Mouse (Mus musculus) neural tube, embryonic 13.5 days (tissue): ENCODE data around the gene Mpv17. TPM values are rescaled to one million over a fixed set of nuclear protein-coding genes. Genes with fewer than 3 reads are reported as not detected.

Experiments used
- ATAC-seq: fragments of 200-750 bp; cut with Nextera tagmentation; 2 replicates; pipeline ENCODE4 v1.8.0; 2017; ENCODE audit warnings: low read depth, mild to moderate bottlenecking, moderate TSS enrichment, moderate library complexity
- H3K27ac ChIP-seq: fragments of 300-500 bp; sonication (generic); replicated peaks from 2 replicates; pipeline ENCODE4 v1.5.1; 2015; ENCODE audit warnings: moderate library complexity, mild to moderate bottlenecking, inconsistent platforms
- H3K27me3 ChIP-seq: fragments of 300-500 bp; sonication (generic); 2 replicates; pipeline ENCODE4 v1.6.1; 2015; ENCODE audit warnings: mild to moderate bottlenecking, inconsistent platforms
- H3K36me3 ChIP-seq: fragments of 300-500 bp; sonication (generic); 2 replicates; pipeline ENCODE4 v1.6.1; 2015; ENCODE audit warnings: mild to moderate bottlenecking, inconsistent platforms
- H3K4me1 ChIP-seq: fragments of 300-500 bp; sonication (generic); replicated peaks from 2 replicates; pipeline ENCODE4 v1.6.1; 2015; ENCODE audit warnings: inconsistent platforms
- H3K4me2 ChIP-seq: fragments of 300-500 bp; sonication (generic); 2 replicates; pipeline ENCODE4 v1.6.1; 2015; ENCODE audit warnings: inconsistent platforms, mild to moderate bottlenecking, moderate library complexity
- H3K4me3 ChIP-seq: fragments of 300-500 bp; sonication (generic); 2 replicates; pipeline ENCODE4 v1.5.1; 2015; ENCODE audit warnings: mild to moderate bottlenecking, inconsistent platforms
- H3K9ac ChIP-seq: fragments of 300-500 bp; sonication (generic); 2 replicates; pipeline ENCODE4 v1.6.1; 2015; ENCODE audit warnings: moderate library complexity, mild to moderate bottlenecking, inconsistent platforms
- H3K9me3 ChIP-seq: fragments of 300-500 bp; sonication (generic); 2 replicates; pipeline ENCODE4 v1.6.1; 2016; ENCODE audit warnings: inconsistent platforms
- WGBS: fragments of 180-500 bp; shearing (Covaris S2); methylation state at CpG from one replicate; pipeline ENCODE4 v1.1.7; 2015; 5-methylcytosine and 5-hydroxymethylcytosine counted together
- polyA plus RNA-seq: library from polyadenylated mRNA; unstranded; fragments of >200 nt; fragmentation: Nextera tagmentation; extraction: Ambion mirVana; gene quantifications from 2 replicates; pipeline ENCODE4 v1.2.1, GENCODE M21; 2015

Gene Mpv17
- 50.4 and 55.5 TPM in 2 replicates for polyA plus RNA-seq

- Histone ChIP-seq H3K4me2 (peak within 1 kb of the TSS; percentile 86), H3K4me3 (peak within 1 kb of the TSS; percentile 67), H3K27me3 (no peaks in the 10 kb centered on the region), H3K9ac (peak within 1 kb of the TSS; percentile 83), H3K36me3 (peaks cover 35% of the 10 kb centered on the region), H3K9me3 (no peaks in the 10 kb centered on the region), H3K4me1 (peaks cover 18% of the 10 kb centered on the region), H3K27ac (peak within 1 kb of the TSS; percentile 75)
- peak; percentile 97 for ATAC-seq
- WGBS: under 1% methylated on average over 19 of the region's 19 CpGs
Observed at GRCm38 (mm10) chr5:31154152-31154553, at the start of gene Mpv17. TSS of gene Mpv17 (minus strand) at chr5:31154251.

- no peaks in the 10 kb centered on the region for H3K27me3 ChIP-seq
- peaks cover 5% of the 10 kb centered on the region for H3K9me3 ChIP-seq
- 89% methylated on average over 7 of the region's 7 CpGs for WGBS
- H3K4me3 ChIP-seq: peak overlapping the region; percentile 85
- H3K36me3 ChIP-seq: peaks cover 81% of the 10 kb centered on the region
- no peak for ATAC-seq
- peak overlapping the region; percentile 70; the same call in 1 of the 2 replicates for H3K9ac ChIP-seq
- H3K27ac ChIP-seq: peak overlapping the region; percentile 89
- H3K4me1 ChIP-seq: peaks cover 31% of the 10 kb centered on the region
- H3K4me2 ChIP-seq: peak overlapping the region; percentile 67
Observed at GRCm38 (mm10) chr5:31202933-31203332, 48.9 kb upstream of the Mpv17 start.

GRCm38 (mm10) chr5:31201742-31202590 is 47.9 kb upstream of the Mpv17 start, which contains the start of gene Zfp513:
TSS of gene Zfp513 (minus strand) at chr5:31202303.
- WGBS: under 1% methylated on average over 51 of the region's 53 CpGs
- Histone ChIP-seq H3K9ac (peak within 1 kb of the TSS; percentile 94), H3K36me3 (peaks cover 81% of the 10 kb centered on the region), H3K4me1 (peaks cover 31% of the 10 kb centered on the region), H3K27ac (peak within 1 kb of the TSS; percentile 89), H3K4me2 (peak within 1 kb of the TSS; percentile 93), H3K4me3 (peak within 1 kb of the TSS; percentile 85), H3K9me3 (peaks cover 5% of the 10 kb centered on the region), H3K27me3 (no peaks in the 10 kb centered on the region)
- ATAC-seq: peak; percentile 97

- Histone ChIP-seq H3K4me3 (peak overlapping the region; percentile 85), H3K36me3 (peaks cover 83% of the 10 kb centered on the region), H3K4me2 (peak overlapping the region; percentile 93), H3K27me3 (no peaks in the 10 kb centered on the region), H3K9me3 (peaks cover 5% of the 10 kb centered on the region), H3K4me1 (peaks cover 31% of the 10 kb centered on the region), H3K27ac (peak overlapping the region; percentile 87), H3K9ac (peak overlapping the region; percentile 94)
- 24% methylated on average over 13 of the region's 13 CpGs for WGBS
- no peak for ATAC-seq
Observed at GRCm38 (mm10) chr5:31201042-31201741, 47.1 kb upstream of the Mpv17 start.

- H3K27ac ChIP-seq: no peak overlapping the region
- H3K9me3 ChIP-seq: peaks cover 5% of the 10 kb centered on the region
Observed at GRCm38 (mm10) chr5:31200327-31200768, 46.3 kb upstream of the Mpv17 start.

GRCm38 (mm10) chr5:31199893-31200292 is 45.8 kb upstream of the Mpv17 start:
- peaks cover 5% of the 10 kb centered on the region for H3K9me3 ChIP-seq
- no peak overlapping the region for H3K27ac ChIP-seq
- no peak overlapping the region for H3K4me2 ChIP-seq
- no peak for ATAC-seq
- H3K36me3 ChIP-seq: peaks cover 83% of the 10 kb centered on the region
- no peak overlapping the region for H3K9ac ChIP-seq
- peak overlapping the region; percentile 6; the same call in 1 of the 2 replicates for H3K4me3 ChIP-seq
- H3K27me3 ChIP-seq: no peaks in the 10 kb centered on the region
- H3K4me1 ChIP-seq: peaks cover 31% of the 10 kb centered on the region
- 79% methylated on average over 9 of the region's 9 CpGs for WGBS

More at GRCm38 (mm10) chr5:31200327-31200768, 46.3 kb upstream of the Mpv17 start:
- 92% methylated on average over 27 of the region's 27 CpGs for WGBS
- no peaks in the 10 kb centered on the region for H3K27me3 ChIP-seq
- 0 out of 2 replicates have a peak overlapping the region, but pooled peaks have one; percentile 94 for H3K9ac ChIP-seq
- H3K4me2 ChIP-seq: peak overlapping the region; percentile 93
- peak overlapping the region; percentile 85 for H3K4me3 ChIP-seq
- H3K36me3 ChIP-seq: peaks cover 83% of the 10 kb centered on the region
- peaks cover 31% of the 10 kb centered on the region for H3K4me1 ChIP-seq
- no peak for ATAC-seq

GRCm38 (mm10) chr5:31199321-31199892 is 45.4 kb upstream of the Mpv17 start:
- H3K27ac ChIP-seq: no peak overlapping the region
- no peak overlapping the region for H3K4me2 ChIP-seq
- H3K4me3 ChIP-seq: peak overlapping the region; percentile 6; the same call in 1 of the 2 replicates
- H3K27me3 ChIP-seq: no peaks in the 10 kb centered on the region
- H3K9me3 ChIP-seq: peaks cover 5% of the 10 kb centered on the region
- peaks cover 83% of the 10 kb centered on the region for H3K36me3 ChIP-seq
- H3K9ac ChIP-seq: no peak overlapping the region
- 93% methylated on average over 19 of the region's 19 CpGs for WGBS
- ATAC-seq: no peak
- peaks cover 35% of the 10 kb centered on the region for H3K4me1 ChIP-seq

GRCm38 (mm10) chr5:31198616-31199320 is 44.7 kb upstream of the Mpv17 start:
- Histone ChIP-seq H3K27me3 (no peaks in the 10 kb centered on the region), H3K36me3 (peaks cover 79% of the 10 kb centered on the region), H3K27ac (no peak overlapping the region), H3K4me3 (no peak overlapping the region), H3K9ac (no peak overlapping the region), H3K9me3 (peaks cover 5% of the 10 kb centered on the region), H3K4me2 (no peak overlapping the region), H3K4me1 (peaks cover 42% of the 10 kb centered on the region)
- ATAC-seq: no peak
- WGBS: 89% methylated on average over 5 of the region's 5 CpGs

GRCm38 (mm10) chr5:31198170-31198569 is 44.1 kb upstream of the Mpv17 start:
- Histone ChIP-seq H3K4me1 (peaks cover 42% of the 10 kb centered on the region), H3K9me3 (peaks cover 5% of the 10 kb centered on the region), H3K4me2 (no peak overlapping the region), H3K36me3 (peaks cover 73% of the 10 kb centered on the region), H3K9ac (no peak overlapping the region), H3K27ac (no peak overlapping the region), H3K27me3 (no peaks in the 10 kb centered on the region), H3K4me3 (no peak overlapping the region)
- ATAC-seq: no peak
- 83% methylated on average over 9 of the region's 9 CpGs for WGBS

- H3K4me2 ChIP-seq: no peak overlapping the region
- no peaks in the 10 kb centered on the region for H3K27me3 ChIP-seq
- peaks cover 5% of the 10 kb centered on the region for H3K9me3 ChIP-seq
- no peak overlapping the region for H3K27ac ChIP-seq
- no peak for ATAC-seq
- no peak overlapping the region for H3K9ac ChIP-seq
- peaks cover 38% of the 10 kb centered on the region for H3K4me1 ChIP-seq
- no peak overlapping the region for H3K4me3 ChIP-seq
- H3K36me3 ChIP-seq: peaks cover 66% of the 10 kb centered on the region
- WGBS: 94% methylated on average over 12 of the region's 12 CpGs
Observed at GRCm38 (mm10) chr5:31197072-31197471, 43.0 kb upstream of the Mpv17 start.

- H3K4me3 ChIP-seq: no peak overlapping the region
- peaks cover 5% of the 10 kb centered on the region for H3K9me3 ChIP-seq
- H3K27ac ChIP-seq: no peak overlapping the region
- WGBS: 94% methylated on average over 10 of the region's 10 CpGs
- peaks cover 68% of the 10 kb centered on the region for H3K36me3 ChIP-seq
- no peak overlapping the region for H3K9ac ChIP-seq
- no peak for ATAC-seq
- no peaks in the 10 kb centered on the region for H3K27me3 ChIP-seq
- no peak overlapping the region for H3K4me2 ChIP-seq
- H3K4me1 ChIP-seq: peaks cover 43% of the 10 kb centered on the region
Observed at GRCm38 (mm10) chr5:31196207-31196606, 42.2 kb upstream of the Mpv17 start.
